Mouse (Mus musculus) heart, postnatal 0 days (tissue): ENCODE data around the gene Gm7030.

Experiments
- CTCF ChIP-seq: IDR thresholded peaks from 2 replicates; pipeline ENCODE4 v1.5.1; 2016; ENCODE audit warnings: antibody characterized with exemption, control low read depth, low read depth
- EP300 ChIP-seq: IDR thresholded peaks from 2 replicates; pipeline ENCODE4 v1.6.1; 2016; ENCODE audit warnings: antibody characterized with exemption, low read depth

DNA sequence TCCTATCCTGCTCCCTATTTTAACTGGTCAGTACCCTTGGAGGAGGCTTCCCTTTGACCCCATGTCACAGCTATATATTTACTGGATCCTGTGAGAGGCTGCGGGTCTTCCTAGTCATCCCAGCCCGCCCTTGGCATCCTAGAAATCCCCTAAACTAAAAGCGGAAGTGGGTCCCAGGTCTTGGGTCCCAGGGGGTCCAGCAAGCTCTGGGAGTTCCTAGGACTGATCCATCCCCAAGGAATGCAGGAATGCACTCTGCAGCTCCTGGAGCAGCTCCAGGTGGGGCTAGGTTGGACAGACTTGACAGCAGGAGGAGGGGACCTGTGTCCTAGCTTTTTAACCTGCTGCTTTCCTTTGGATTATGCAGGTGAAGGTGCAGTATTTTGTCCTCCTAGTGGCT lies 35.3 kb downstream of the Gm7030 start:
- TF ChIP-seq CTCF, result no peak
- TF ChIP-seq EP300, result no peak
